Mouse (Mus musculus) midbrain, embryonic 15.5 days (tissue): ENCODE data around the gene Sik1. TPM values are rescaled to one million over a fixed set of nuclear protein-coding genes. Genes with fewer than 3 reads are reported as not detected.

ENCODE experiments used
- ATAC-seq: fragments of 200-750 bp; cut with Nextera tagmentation; replicated peaks from 2 replicates; pipeline ENCODE4 v1.8.0; 2017; ENCODE audit warnings: moderate TSS enrichment
- H3K27ac ChIP-seq: fragments of 300-500 bp; sonication (generic); 2 replicates; pipeline ENCODE4 v1.5.1; 2015; ENCODE audit warnings: mild to moderate bottlenecking, inconsistent platforms
- H3K27me3 ChIP-seq: fragments of 300-500 bp; sonication (generic); replicated peaks from 2 replicates; pipeline ENCODE4 v1.6.1; 2015; ENCODE audit warnings: inconsistent platforms
- H3K36me3 ChIP-seq: fragments of 300-500 bp; sonication (generic); replicated peaks from 2 replicates; pipeline ENCODE4 v1.6.1; 2015; ENCODE audit warnings: inconsistent platforms
- H3K4me1 ChIP-seq: fragments of 300-500 bp; sonication (generic); 2 replicates; pipeline ENCODE4 v1.6.1; 2015; ENCODE audit warnings: inconsistent platforms
- H3K4me2 ChIP-seq: fragments of 300-500 bp; sonication (generic); 2 replicates; pipeline ENCODE4 v1.6.1; 2015; ENCODE audit warnings: inconsistent platforms, mild to moderate bottlenecking, moderate library complexity
- H3K4me3 ChIP-seq: fragments of 300-500 bp; sonication (generic); 2 replicates; pipeline ENCODE4 v1.5.1; 2015; ENCODE audit warnings: mild to moderate bottlenecking, inconsistent platforms
- H3K9ac ChIP-seq: fragments of 300-500 bp; sonication (generic); 2 replicates; pipeline ENCODE4 v1.6.1; 2015; ENCODE audit warnings: mild to moderate bottlenecking, inconsistent platforms
- H3K9me3 ChIP-seq: fragments of 300-500 bp; sonication (generic); 2 replicates; pipeline ENCODE4 v1.6.1; 2016; ENCODE audit warnings: inconsistent platforms
- WGBS: fragments of 180-500 bp; shearing (Covaris S2); methylation state at CpG from one replicate; pipeline ENCODE4 v1.1.7; 2015; ENCODE audit warnings: mixed read lengths; 5-methylcytosine and 5-hydroxymethylcytosine counted together
- polyA plus RNA-seq: library from polyadenylated mRNA; unstranded; fragments of >200 nt; fragmentation: Nextera tagmentation; extraction: Ambion mirVana; gene quantifications from 2 replicates; pipeline ENCODE4 v1.2.1, GENCODE M21; 2015

Gene Sik1
- 22.9 and 25.5 TPM in 2 replicates for polyA plus RNA-seq

GRCm38 (mm10) chr17:31855597-31856518 is at the start of gene Sik1:
Sik1 (minus strand) TSS chr17:31855804.
- H3K27me3 ChIP-seq, result no peaks in the 10 kb centered on the region
- no peaks in the 10 kb centered on the region for H3K36me3 ChIP-seq
- under 1% methylated on average over 86 of the region's 92 CpGs for WGBS
- no peaks in the 10 kb centered on the region for H3K9me3 ChIP-seq
- peak within 1 kb of the TSS; percentile 83 for H3K9ac ChIP-seq
- peak within 1 kb of the TSS; percentile 62 for H3K4me3 ChIP-seq
- H3K27ac ChIP-seq, result peak within 1 kb of the TSS; percentile 76
- peak within 1 kb of the TSS; percentile 71 for H3K4me2 ChIP-seq
- peak; percentile 94 for ATAC-seq
- H3K4me1 ChIP-seq, result peaks cover 33% of the 10 kb centered on the region

- H3K4me1 ChIP-seq, result no peaks in the 10 kb centered on the region
- no peak overlapping the region for H3K4me2 ChIP-seq
- no peaks in the 10 kb centered on the region for H3K27me3 ChIP-seq
- H3K36me3 ChIP-seq, result no peaks in the 10 kb centered on the region
- no peak overlapping the region for H3K9ac ChIP-seq
- no peaks in the 10 kb centered on the region for H3K9me3 ChIP-seq
- WGBS, result 86% methylated on average over 9 of the region's 9 CpGs
- no peak for ATAC-seq
- H3K4me3 ChIP-seq, result no peak overlapping the region
- H3K27ac ChIP-seq, result 0 out of 2 replicates have a peak overlapping the region, but pooled peaks have one; percentile 38
These were observed 49.7 kb upstream of the Sik1 start for GRCm38 (mm10) chr17:31905201-31905790.

GRCm38 (mm10) chr17:31904036-31904435 is 48.4 kb upstream of the Sik1 start:
- no peaks in the 10 kb centered on the region for H3K27me3 ChIP-seq
- no peak overlapping the region for H3K4me3 ChIP-seq
- no peak overlapping the region for H3K27ac ChIP-seq
- no peak overlapping the region for H3K4me2 ChIP-seq
- ATAC-seq, result no peak
- H3K9ac ChIP-seq, result no peak overlapping the region
- H3K36me3 ChIP-seq, result no peaks in the 10 kb centered on the region
- no peaks in the 10 kb centered on the region for H3K9me3 ChIP-seq
- no peaks in the 10 kb centered on the region for H3K4me1 ChIP-seq
- WGBS, result 85% methylated on average over 7 of the region's 7 CpGs

- Histone ChIP-seq H3K27me3 (no peaks in the 10 kb centered on the region), H3K4me1 (no peaks in the 10 kb centered on the region), H3K27ac (no peak overlapping the region), H3K4me2 (no peak overlapping the region), H3K9me3 (no peaks in the 10 kb centered on the region), H3K9ac (no peak overlapping the region), H3K36me3 (no peaks in the 10 kb centered on the region), H3K4me3 (no peak overlapping the region)
- 79% methylated on average over 3 of the region's 3 CpGs for WGBS
- ATAC-seq, result no peak
These were observed 47.1 kb upstream of the Sik1 start for GRCm38 (mm10) chr17:31902630-31903198.

- no peaks in the 10 kb centered on the region for H3K4me1 ChIP-seq
- no peaks in the 10 kb centered on the region for H3K9me3 ChIP-seq
- H3K4me3 ChIP-seq, result no peak overlapping the region
- H3K27me3 ChIP-seq, result no peaks in the 10 kb centered on the region
- no peak overlapping the region for H3K27ac ChIP-seq
- WGBS, result 81% methylated on average over 11 of the region's 11 CpGs
- no peak overlapping the region for H3K9ac ChIP-seq
- no peak for ATAC-seq
- H3K36me3 ChIP-seq, result no peaks in the 10 kb centered on the region
- H3K4me2 ChIP-seq, result no peak overlapping the region
These were observed 46.0 kb upstream of the Sik1 start for GRCm38 (mm10) chr17:31901461-31902204.

- Histone ChIP-seq H3K4me3 (no peak overlapping the region), H3K36me3 (no peaks in the 10 kb centered on the region), H3K4me1 (no peaks in the 10 kb centered on the region), H3K27me3 (no peaks in the 10 kb centered on the region), H3K27ac (no peak overlapping the region), H3K4me2 (no peak overlapping the region), H3K9ac (no peak overlapping the region), H3K9me3 (no peaks in the 10 kb centered on the region)
- WGBS, result 60% methylated on average over 5 of the region's 5 CpGs
- no peak for ATAC-seq
These were observed 43.3 kb upstream of the Sik1 start for GRCm38 (mm10) chr17:31898941-31899340.

- Histone ChIP-seq H3K9me3 (no peaks in the 10 kb centered on the region), H3K27ac (no peak overlapping the region), H3K4me2 (no peak overlapping the region), H3K27me3 (no peaks in the 10 kb centered on the region), H3K4me3 (no peak overlapping the region), H3K4me1 (0 out of 2 replicates have a peak, but pooled peaks cover 4% of the 10 kb centered on the region), H3K36me3 (no peaks in the 10 kb centered on the region), H3K9ac (no peak overlapping the region)
- ATAC-seq, result no peak
- 88% methylated on average over 4 of the region's 4 CpGs for WGBS
These were observed 41.7 kb upstream of the Sik1 start for GRCm38 (mm10) chr17:31897186-31897793.

- Histone ChIP-seq H3K4me1 (0 out of 2 replicates have a peak, but pooled peaks cover 4% of the 10 kb centered on the region), H3K9ac (no peak overlapping the region), H3K4me3 (no peak overlapping the region), H3K9me3 (no peaks in the 10 kb centered on the region), H3K36me3 (no peaks in the 10 kb centered on the region), H3K27ac (no peak overlapping the region), H3K27me3 (no peaks in the 10 kb centered on the region), H3K4me2 (no peak overlapping the region)
- ATAC-seq, result no peak
- WGBS, result 79% methylated on average over 3 of the region's 3 CpGs
These were observed 41.1 kb upstream of the Sik1 start for GRCm38 (mm10) chr17:31896751-31897150.

GRCm38 (mm10) chr17:31896311-31896710 is 40.7 kb upstream of the Sik1 start:
- H3K9ac ChIP-seq, result no peak overlapping the region
- no peaks in the 10 kb centered on the region for H3K36me3 ChIP-seq
- WGBS, result 94% methylated on average over 7 of the region's 7 CpGs
- H3K9me3 ChIP-seq, result no peaks in the 10 kb centered on the region
- no peak for ATAC-seq
- no peak overlapping the region for H3K27ac ChIP-seq
- H3K4me3 ChIP-seq, result no peak overlapping the region
- H3K4me2 ChIP-seq, result no peak overlapping the region
- no peaks in the 10 kb centered on the region for H3K27me3 ChIP-seq
- 0 out of 2 replicates have a peak, but pooled peaks cover 4% of the 10 kb centered on the region for H3K4me1 ChIP-seq

- WGBS, result 87% methylated on average over 5 of the region's 5 CpGs
- no peak overlapping the region for H3K4me3 ChIP-seq
- ATAC-seq, result no peak
- H3K4me2 ChIP-seq, result no peak overlapping the region
- no peak overlapping the region for H3K9ac ChIP-seq
- H3K4me1 ChIP-seq, result 0 out of 2 replicates have a peak, but pooled peaks cover 4% of the 10 kb centered on the region
- no peak overlapping the region for H3K27ac ChIP-seq
- no peaks in the 10 kb centered on the region for H3K36me3 ChIP-seq
- H3K27me3 ChIP-seq, result no peaks in the 10 kb centered on the region
- no peaks in the 10 kb centered on the region for H3K9me3 ChIP-seq
These were observed 37.9 kb upstream of the Sik1 start for GRCm38 (mm10) chr17:31893371-31894060.

- no peak overlapping the region for H3K9ac ChIP-seq
- no peaks in the 10 kb centered on the region for H3K36me3 ChIP-seq
- no peak overlapping the region for H3K4me3 ChIP-seq
- no peak for ATAC-seq
- H3K27ac ChIP-seq, result no peak overlapping the region
- no peaks in the 10 kb centered on the region for H3K9me3 ChIP-seq
- 0 out of 2 replicates have a peak, but pooled peaks cover 4% of the 10 kb centered on the region for H3K4me1 ChIP-seq
- H3K27me3 ChIP-seq, result no peaks in the 10 kb centered on the region
- 40% methylated on average over 10 of the region's 10 CpGs for WGBS
- no peak overlapping the region for H3K4me2 ChIP-seq
These were observed 37.1 kb upstream of the Sik1 start for GRCm38 (mm10) chr17:31892750-31893149.
